Mouse (Mus musculus) R1 (cell line): ENCODE data around the gene Ppa2.
A peak's percentile ranks its signal among the peaks of the same experiment; 100 is the strongest.

Source experiments
- DNase-seq: peaks from one replicate; pipeline ENCODE4 v3.0.0-alpha.2; 2018; ENCODE audit warnings: low read depth, low spot score

Ppa2 gene

GRCm38 (mm10) chr3:133389803-133390387 lies 80.0 kb downstream of the Ppa2 start:
- no peak for DNase-seq

GRCm38 (mm10) chr3:133394531-133394930 lies 84.6 kb downstream of the Ppa2 start:
- no peak for DNase-seq

GRCm38 (mm10) chr3:133403849-133404248 lies 93.9 kb downstream of the Ppa2 start:
- DNase-seq = no peak

- DNase-seq = peak; percentile 58
Observed at GRCm38 (mm10) chr3:133405636-133406035, 95.7 kb downstream of the Ppa2 start.

GRCm38 (mm10) chr3:133406248-133406647 lies 96.3 kb downstream of the Ppa2 start:
- peak; percentile 20 for DNase-seq

GRCm38 (mm10) chr3:133411123-133411675 lies 101.3 kb downstream of the Ppa2 start:
- no peak for DNase-seq

- DNase-seq = no peak
Observed at GRCm38 (mm10) chr3:133411768-133412167, 101.9 kb downstream of the Ppa2 start.

GRCm38 (mm10) chr3:133414747-133415146 lies 104.8 kb downstream of the Ppa2 start:
- DNase-seq = no peak

GRCm38 (mm10) chr3:133423073-133423472 lies 113.2 kb downstream of the Ppa2 start:
- no peak for DNase-seq
